Mouse (Mus musculus): ENCODE measurements around the gene Akap11. TPM values are rescaled to one million over a fixed set of nuclear protein-coding genes. Genes with fewer than 3 reads are reported as not detected.

Akap11 gene
- total RNA-seq (2012; rRNA removed), result 10.9 and 11.7 TPM in 2 replicates
- 17.5 and 20.1 TPM in 2 replicates for total RNA-seq (2014; rRNA removed)
- polyA plus RNA-seq (2012; ENCODE audit: insufficient read length, low read depth), result 12.0 and 14.3 TPM in 2 replicates

DNA sequence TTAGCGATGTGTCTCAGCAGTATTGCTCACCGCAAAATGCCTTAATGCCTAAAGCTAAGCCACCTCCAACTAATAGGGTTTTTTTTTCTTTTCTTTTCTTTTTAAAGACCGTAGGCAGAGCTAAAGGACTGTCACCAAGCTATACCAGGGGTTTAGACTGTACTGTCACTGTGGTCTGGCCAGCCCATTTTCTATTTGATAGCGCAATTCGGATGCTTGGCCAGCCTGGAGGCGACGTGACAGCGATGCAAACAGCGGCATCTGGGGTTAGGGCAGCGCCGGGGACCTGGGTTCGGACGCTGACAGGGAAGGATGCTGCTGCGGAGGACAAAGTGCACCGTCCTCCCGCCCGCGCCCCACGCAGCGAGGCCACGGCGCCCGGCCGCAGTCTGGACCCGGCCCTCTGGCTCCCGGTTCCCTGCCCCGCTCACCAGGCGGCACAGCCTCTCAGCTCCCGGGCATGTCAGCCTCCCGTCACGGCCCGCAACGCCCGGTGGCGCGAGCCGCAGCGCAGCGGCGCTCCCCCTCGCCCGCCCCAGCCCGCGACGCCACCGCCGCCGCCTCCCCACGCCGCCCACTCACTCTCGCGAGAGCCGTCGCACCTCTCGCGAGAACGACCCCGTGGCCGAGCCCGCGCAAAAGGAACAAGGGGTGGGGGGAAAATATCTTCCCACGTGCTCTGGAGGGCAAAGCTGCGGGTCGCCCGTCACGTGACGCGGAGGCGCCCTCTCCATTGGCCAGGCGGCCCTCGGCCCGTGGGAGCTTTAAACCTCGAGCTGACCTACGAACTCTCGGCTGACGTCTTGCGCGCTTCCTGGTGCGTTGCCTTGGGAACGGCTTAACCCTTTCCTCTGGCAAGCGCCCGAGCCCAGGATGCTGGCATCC lies at the start of gene Akap11:
Gene Akap11 (minus strand): TSS at position 528 of the 885 bp plus-strand sequence.
- dilution Hi-C loops (cut with MboI; ENCODE audit: extremely low pct_ligation_motif_present, extremely low pct_unique_long_range_greater_than_20kb, low sequenced_read_pairs) (no loop called here), in situ Hi-C loops (cut with MboI; ENCODE audit: low pct_ligation_motif_present, low pct_unique_long_range_greater_than_20kb, low sequenced_read_pairs) (no loop called here)
- Histone ChIP-seq H3K79me2 (replicated peaks; ENCODE audit: control insufficient read depth, extremely low read depth, insufficient read depth, poor library complexity, severe bottlenecking) (peaks cover 2% of the 10 kb centered on the region; the same call in 1 of the 2 replicates), H3K27ac (ENCODE audit: insufficient read depth, low read depth) (no peak within 1 kb of the TSS), H3K9me3 (replicated peaks; ENCODE audit: low read length) (peaks cover 2% of the 10 kb centered on the region), H3K27me3 (replicated peaks) (no peaks in the 10 kb centered on the region), H3K36me3 (replicated peaks in 1 of 2; ENCODE audit: control insufficient read depth in 1 of 2, insufficient read depth in 1 of 2, low read length in 1 of 2) (peaks cover 0 to 5% of the 10 kb centered on the region in 2 experiments), H3K4me1 (ENCODE audit: control insufficient read depth in 1 of 2, insufficient read depth in 2 of 2) (peaks cover 0 to 11% of the 10 kb centered on the region in 2 experiments; a peak in 2 of 4 replicates), H3K4me2 (ENCODE audit: insufficient read depth, low read depth, poor library complexity, severe bottlenecking) (peak within 1 kb of the TSS; percentile 65), H3K4me3 (replicated peaks in 1 of 3; ENCODE audit: low read depth in 2 of 3, low read length in 2 of 3, poor library complexity in 1 of 3) (peak within 1 kb of the TSS; percentile 56 to 78 (median 78)), H3K9ac (ENCODE audit: insufficient read depth, low read depth) (peak within 1 kb of the TSS; percentile 38)
- DNase-seq (ENCODE audit: extremely low read depth), result peak; percentile 89
- TF ChIP-seq RAD21 (IDR thresholded peaks at IDR 0.05; ENCODE audit: low read depth, low read length), result no peak
- TF ChIP-seq E2F4 (IDR thresholded peaks at IDR 0.05; ENCODE audit: insufficient replicate concordance, low read depth, low read length), result peak; percentile 33; the same call in 1 of the 2 replicates
- no peak for TF ChIP-seq PAX5 (IDR thresholded peaks at IDR 0.05; ENCODE audit: low read length)
- no peak for TF ChIP-seq EP300 (IDR thresholded peaks at IDR 0.05; ENCODE audit: low read length)
- peak; percentile 63 for TF ChIP-seq HCFC1 (IDR thresholded peaks at IDR 0.05; ENCODE audit: low read depth, low read length)
- TF ChIP-seq ZMIZ1 (IDR thresholded peaks at IDR 0.05; ENCODE audit: low read depth, low read length), result no peak
- TF ChIP-seq USF2 (conservative IDR thresholded peaks at IDR 0.05; ENCODE audit: low read depth, low read length), result peak; percentile 96
- peak; percentile 39; the same call in 1 of the 2 replicates for TF ChIP-seq TCF12 (IDR thresholded peaks at IDR 0.05; ENCODE audit: low read depth, low read length)
- TF ChIP-seq POLR2A (IDR thresholded peaks at IDR 0.05; ENCODE audit: low read depth, low read length), result peak; percentile 60; the same call in 1 of the 2 replicates
- peak; percentile 54 for TF ChIP-seq NRF1 (IDR thresholded peaks at IDR 0.05; ENCODE audit: low read depth, low read length)
- 0 out of 2 replicates have a peak, but pooled peaks have one; percentile 65 for TF ChIP-seq KAT2A (IDR thresholded peaks at IDR 0.05; ENCODE audit: insufficient replicate concordance, low read length)
- TF ChIP-seq GABPA (IDR thresholded peaks at IDR 0.05; ENCODE audit: insufficient replicate concordance, low read depth, low read length), result no peak
- no peak for TF ChIP-seq JUND (conservative IDR thresholded peaks at IDR 0.05; ENCODE audit: low read depth, low read length)
- no peak for TF ChIP-seq ZKSCAN1 (IDR thresholded peaks at IDR 0.05; ENCODE audit: borderline replicate concordance, low read depth, low read length)
- peak; percentile 99 for TF ChIP-seq CHD2 (IDR thresholded peaks at IDR 0.05; ENCODE audit: low read length)
- TF ChIP-seq NELFE (IDR thresholded peaks at IDR 0.05; ENCODE audit: low read depth, low read length), result peak; percentile 47; the same call in 1 of the 2 replicates
- no peak for TF ChIP-seq ETS1 (conservative IDR thresholded peaks at IDR 0.05; ENCODE audit: low read depth, low read length)
- TF ChIP-seq UBTF (IDR thresholded peaks at IDR 0.05; ENCODE audit: low read depth, low read length), result no peak
- peak; percentile 87 for TF ChIP-seq BHLHE40 (IDR thresholded peaks at IDR 0.05; ENCODE audit: low read depth, low read length)
- TF ChIP-seq SIN3A (IDR thresholded peaks at IDR 0.05; ENCODE audit: low read length), result peak; percentile 59; the same call in 1 of the 2 replicates
- TF ChIP-seq SMC3 (IDR thresholded peaks at IDR 0.05; ENCODE audit: low read depth, low read length), result no peak
- peak; percentile 81 for TF ChIP-seq ELF1 (IDR thresholded peaks at IDR 0.05; ENCODE audit: low read depth, low read length)
- TF ChIP-seq MAZ (IDR thresholded peaks at IDR 0.05; ENCODE audit: low read depth, low read length), result no peak
- TF ChIP-seq IRF4 (IDR thresholded peaks at IDR 0.05; ENCODE audit: low read depth, low read length), result no peak
- TF ChIP-seq RCOR1 (conservative IDR thresholded peaks at IDR 0.05; ENCODE audit: low read depth, low read length), result no peak
- no peak for TF ChIP-seq ZNF384 (IDR thresholded peaks at IDR 0.05; ENCODE audit: low read depth, low read length)
- 0 out of 2 replicates have a peak, but pooled peaks have one; percentile 42 for TF ChIP-seq MEF2A (IDR thresholded peaks at IDR 0.05; ENCODE audit: borderline replicate concordance, low read depth, low read length)
- no peak for TF ChIP-seq ZC3H11A (IDR thresholded peaks at IDR 0.05; ENCODE audit: low read depth, low read length)
- TF ChIP-seq TBP (conservative IDR thresholded peaks at IDR 0.05; ENCODE audit: low read depth, low read length), result no peak
- TF ChIP-seq JUN (IDR thresholded peaks at IDR 0.05; ENCODE audit: insufficient read depth, low read depth, low read length), result no peak
- TF ChIP-seq MYC (IDR thresholded peaks at IDR 0.05; ENCODE audit: low read depth, low read length), result peak; percentile 87; the same call in 1 of the 2 replicates
- no peak for TF ChIP-seq POLR2AphosphoS2 (IDR thresholded peaks at IDR 0.05; ENCODE audit: low read depth, low read length)
- no peak for TF ChIP-seq CTCF (conservative IDR thresholded peaks at IDR 0.05 in 1 of 2, IDR thresholded peaks at IDR 0.05 in 1 of 2; ENCODE audit: low read depth in 2 of 2, low read length in 2 of 2)
- TF ChIP-seq MXI1 (IDR thresholded peaks at IDR 0.05; ENCODE audit: low read depth, low read length), result peak; percentile 92
- TF ChIP-seq CHD1 (IDR thresholded peaks at IDR 0.05; ENCODE audit: low read depth, low read length), result no peak
- TF ChIP-seq USF1 (IDR thresholded peaks at IDR 0.05; ENCODE audit: low read depth, low read length), result peak; percentile 98
- TF ChIP-seq MAFK (IDR thresholded peaks at IDR 0.05; ENCODE audit: insufficient replicate concordance, low read length), result no peak
